Mouse (Mus musculus): ENCODE measurements at regions not wholly inside any gene's neighbourhood (a gene's known extent, or its start where the extent isn't known, plus 50 kb on each side); places are given as distances from the start of the nearest gene placed in this dataset.

DNA sequence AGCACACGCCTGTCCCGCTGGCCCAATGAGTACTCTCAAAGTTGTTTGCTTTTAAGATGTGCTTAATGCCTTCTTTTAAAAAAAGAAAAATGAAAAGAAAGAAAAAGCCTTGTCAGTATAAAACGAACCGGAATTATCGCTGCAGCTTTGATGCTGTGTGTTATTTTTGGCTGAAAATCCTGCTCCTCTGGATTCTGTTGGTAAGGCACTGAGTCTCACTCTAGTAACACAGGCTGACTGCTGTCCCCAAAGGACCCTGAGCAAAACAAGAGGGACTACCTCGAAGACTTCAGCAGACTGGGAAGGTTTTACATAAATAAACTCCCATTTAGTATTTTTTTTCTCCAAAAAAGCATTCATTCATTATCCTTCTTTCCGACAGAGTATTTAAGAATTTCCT, 196.1 kb upstream of the Ppargc1a start:
- TF ChIP-seq CTCF (IDR thresholded peaks at IDR 0.05; ENCODE audit: extremely low read depth, insufficient read depth, insufficient read length, insufficient replicate concordance) (no peak), POLR2A (IDR thresholded peaks at IDR 0.05; ENCODE audit: low read depth, low read length) (no peak)
